Mouse (Mus musculus) adrenal gland, postnatal 0 days (tissue): ENCODE results near the gene Gm42878. TPM values are rescaled to one million over a fixed set of nuclear protein-coding genes. Genes with fewer than 3 reads are reported as not detected.

Experiments
- polyA plus RNA-seq: library from polyadenylated mRNA; unstranded; fragments of >200 nt; fragmentation: Nextera tagmentation; extraction: Ambion mirVana; gene quantifications from 2 replicates; pipeline ENCODE4 v1.2.1, GENCODE M21; 2015

The Gm42878 gene
- polyA plus RNA-seq = not detected in 2 replicates

DNA sequence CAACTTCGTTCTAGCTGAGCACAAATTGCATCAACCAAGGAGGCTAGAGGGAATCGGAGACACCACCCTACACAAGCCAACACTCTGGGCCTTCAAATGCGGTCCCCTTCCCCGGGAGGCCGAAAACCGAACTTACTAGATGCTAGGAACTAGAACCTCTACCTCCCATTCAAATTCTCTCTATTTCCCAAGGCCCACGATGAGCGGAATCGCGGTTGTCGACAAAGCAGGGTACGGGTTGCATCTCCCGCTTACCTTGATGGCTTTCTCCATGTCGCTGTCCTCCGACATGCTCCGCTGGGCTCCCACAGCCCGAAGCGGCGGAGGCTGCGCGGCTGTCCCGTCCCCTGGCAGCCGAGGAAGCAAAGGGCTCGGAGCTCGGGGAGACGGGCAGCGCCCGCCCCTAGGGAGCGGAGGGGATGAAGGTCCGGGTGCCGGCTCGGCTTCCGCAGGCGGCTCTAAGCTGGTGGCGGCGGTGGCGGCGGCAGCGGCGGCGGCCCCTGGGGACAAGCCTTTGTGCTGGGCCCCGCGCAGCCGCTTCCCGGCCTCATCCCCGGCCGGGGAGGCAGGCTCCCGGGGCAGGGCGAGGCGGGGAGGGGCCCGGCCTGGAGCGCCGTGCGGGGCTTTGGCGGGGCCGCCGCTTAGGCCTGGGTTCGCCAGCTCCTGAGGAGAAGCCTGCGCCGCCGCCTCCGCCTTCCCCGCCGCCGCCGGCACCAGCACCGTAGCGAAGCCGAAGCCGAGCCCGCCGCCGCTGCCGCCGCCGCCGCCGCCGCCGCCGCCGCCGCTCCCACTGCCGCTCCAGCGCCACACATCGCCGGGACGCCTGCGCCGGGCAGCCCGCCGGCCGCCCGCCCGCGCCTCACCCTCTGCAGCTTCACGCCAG lies at the start of gene Gm42878, which contains the start of gene Adam1a:
Gene Gm42878 (minus strand): TSS at position 573 of the 883 bp plus-strand sequence.
Gene Adam1a (minus strand): TSS at position 573 of the 883 bp plus-strand sequence.

DNA sequence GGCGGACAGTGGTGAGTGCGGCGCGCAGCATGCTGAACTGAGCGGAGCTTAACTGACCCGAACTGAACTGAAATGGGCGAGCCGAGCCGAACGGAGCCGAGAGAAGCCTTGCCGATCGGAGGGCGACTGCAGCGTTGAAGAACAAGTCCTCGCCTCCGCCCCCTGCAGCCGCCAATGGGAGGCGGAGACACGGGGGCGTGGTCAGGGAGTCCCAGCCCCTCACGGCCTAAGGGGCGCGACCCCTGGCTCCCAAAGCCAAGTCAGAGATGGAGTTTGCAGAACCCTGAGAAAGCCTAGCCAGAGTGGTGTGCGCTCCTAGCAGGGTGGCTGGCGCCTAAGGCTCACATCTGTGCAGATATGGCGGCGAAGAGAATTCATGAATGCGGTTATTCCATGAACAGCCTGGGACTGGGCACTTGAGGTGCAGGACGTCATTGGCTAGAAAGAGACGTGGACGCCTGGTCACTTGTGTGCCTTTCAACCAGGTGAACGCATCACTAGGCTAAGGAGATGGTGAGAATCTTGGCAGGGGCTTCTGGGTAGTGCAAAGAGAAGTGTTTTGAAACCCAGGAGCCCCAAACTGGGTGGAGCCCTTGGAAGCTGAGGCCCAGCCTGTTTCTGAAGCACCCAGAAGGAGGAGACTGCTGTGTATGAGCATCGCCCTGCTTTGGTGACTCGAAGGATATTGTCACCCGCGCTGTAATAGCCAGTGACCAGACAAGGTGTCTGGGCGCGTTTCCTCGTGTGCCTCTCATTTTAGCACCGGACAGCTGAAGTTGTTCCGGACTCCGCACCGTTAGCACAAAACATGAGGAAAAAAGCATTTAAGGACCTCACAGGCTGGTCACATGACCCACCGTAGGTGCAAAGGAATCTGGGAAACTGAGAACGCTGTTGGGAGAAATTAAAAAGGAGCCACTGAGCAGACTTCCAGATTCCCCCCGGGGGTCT lies 48.4 kb upstream of the Gm42878 start, which contains the start of gene Aldh2:
Gene Aldh2 (minus strand): TSS at position 374 of the 951 bp plus-strand sequence.

DNA sequence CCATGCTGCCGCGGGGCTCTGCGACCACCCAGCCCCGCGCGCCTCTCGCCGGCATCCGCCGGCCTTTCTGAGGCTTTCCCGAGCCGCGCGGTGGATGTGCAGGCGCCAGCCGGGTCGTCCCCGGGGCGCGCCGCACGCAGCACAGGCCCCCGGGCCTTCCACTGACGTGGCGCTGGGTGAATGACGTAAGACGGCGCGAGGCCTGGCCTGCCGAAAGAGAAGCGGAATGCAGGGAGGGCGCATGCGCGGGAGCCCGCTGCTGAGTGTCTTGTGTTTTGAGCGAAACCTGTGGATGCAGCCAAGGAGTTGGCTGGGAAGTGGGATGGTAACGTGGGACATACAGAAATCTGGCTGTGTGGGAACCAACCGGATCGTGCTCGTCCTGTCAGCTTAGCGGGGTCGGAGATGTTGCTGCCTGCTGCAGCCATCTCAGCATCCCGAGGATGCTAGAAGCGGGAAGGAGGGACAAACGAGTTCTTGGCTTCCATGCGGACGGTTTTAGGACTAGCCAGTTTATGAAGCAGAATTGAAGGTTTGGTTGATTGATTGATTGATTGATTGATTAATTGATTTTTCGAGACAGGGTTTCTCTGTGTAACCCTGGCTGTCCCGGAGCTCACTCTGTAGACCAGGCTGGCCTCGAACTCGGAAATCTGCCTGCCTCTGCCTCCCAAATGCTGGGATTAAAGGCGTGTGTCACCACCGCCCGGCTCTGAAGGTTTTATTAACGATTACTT lies 679 bp upstream of the Gm42878 start, which contains the start of gene Mapkapk5:
Gene Mapkapk5 (minus strand): TSS at position 113 of the 737 bp plus-strand sequence.

DNA sequence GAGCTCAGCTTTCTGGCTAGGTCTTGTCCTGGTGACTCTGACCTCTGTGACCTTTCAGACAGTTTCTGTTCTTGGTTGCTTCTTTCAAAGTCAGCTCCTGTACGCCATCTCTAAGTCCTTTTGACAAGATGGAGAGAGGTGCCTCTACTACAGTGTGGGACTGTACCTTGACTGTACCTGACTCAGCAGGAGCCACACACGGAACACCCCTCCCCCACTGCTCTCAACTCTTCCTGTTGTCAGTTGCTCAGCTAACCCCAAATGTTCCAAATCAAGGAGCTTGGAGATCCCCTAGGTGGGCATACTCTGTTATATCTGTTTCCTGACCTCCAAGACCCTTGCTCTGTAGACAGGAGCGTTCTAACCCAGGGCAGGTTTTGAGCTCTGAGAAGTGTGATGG lies 42.1 kb downstream of the Gm42878 start, which contains the start of gene Adam1b:
Gene Adam1b (minus strand): TSS at position 205 of the 400 bp plus-strand sequence.

Other genes starting within 250 kb of the Gm42878 start
- 54.6 and 67.4 TPM in 2 replicates for gene Trafd1, start 159.8 kb downstream of the Gm42878 start, polyA plus RNA-seq
- gene Naa25, start 147.5 kb downstream of the Gm42878 start, polyA plus RNA-seq = 14.5 and 21.9 TPM in 2 replicates
- 2.1 and 5.5 TPM in 2 replicates for gene Tmem116, start 93.6 kb downstream of the Gm42878 start, polyA plus RNA-seq
- 116 and 122 TPM in 2 replicates for gene Erp29, start 93.0 kb downstream of the Gm42878 start, polyA plus RNA-seq
- gene Adam1b, start 42.0 kb downstream of the Gm42878 start, polyA plus RNA-seq = not detected in 2 replicates
- gene Adam1a, start within 50 bp of the Gm42878 start, polyA plus RNA-seq = 0.71 and 0.99 TPM in 2 replicates
- gene Mapkapk5, start 423 bp upstream of the Gm42878 start, polyA plus RNA-seq = 28.0 and 43.6 TPM in 2 replicates
- gene Aldh2, start 48.3 kb upstream of the Gm42878 start, polyA plus RNA-seq = 233 and 493 TPM in 2 replicates
- gene Acad12, start 73.5 kb upstream of the Gm42878 start, polyA plus RNA-seq = 5.8 and 9.6 TPM in 2 replicates
- 4.5 and 5.3 TPM in 2 replicates for gene Acad10, start 115.0 kb upstream of the Gm42878 start, polyA plus RNA-seq
- gene Brap, start 115.1 kb upstream of the Gm42878 start, polyA plus RNA-seq = 29.9 and 36.1 TPM in 2 replicates
- gene Atxn2, start 165.9 kb upstream of the Gm42878 start, polyA plus RNA-seq = 63.0 and 79.0 TPM in 2 replicates